ENCODE assay signal across 8 mouse cellular contexts in genomic region chr4:106778116-106778788, GRCm38 (mm10). TPM values are rescaled to one million over a fixed set of nuclear protein-coding genes. Genes with fewer than 3 reads are reported as not detected.
A peak's percentile ranks its signal among the peaks of the same experiment; 100 is the strongest.
DNase-seq lines count a peak whose midpoint lies in the region; ATAC-seq lines count a peak whose summit lies in the region.

No protein-coding gene starts in this region.

- H3K27ac ChIP-seq in liver, embryonic 15.5 days (replicated peaks) = no peak overlapping the region
- peak overlapping the region; percentile 52 for H3K27ac ChIP-seq in neural tube, embryonic 14.5 days (ENCODE audit: low read depth, low read length)

- H3K9me3 ChIP-seq in liver, embryonic 15.5 days (replicated peaks) = no peaks in the 10 kb centered on the region
- no peaks in the 10 kb centered on the region for H3K9me3 ChIP-seq in neural tube, embryonic 14.5 days (ENCODE audit: control insufficient read depth, low read length)

- H3K27me3 ChIP-seq in liver, embryonic 15.5 days = no peaks in the 10 kb centered on the region
- H3K27me3 ChIP-seq in neural tube, embryonic 14.5 days (ENCODE audit: control insufficient read depth, insufficient read depth, low read length) = no peaks in the 10 kb centered on the region

- H3K36me3 ChIP-seq in liver, embryonic 15.5 days (replicated peaks) = no peaks in the 10 kb centered on the region
- no peaks in the 10 kb centered on the region for H3K36me3 ChIP-seq in neural tube, embryonic 14.5 days (ENCODE audit: control insufficient read depth, insufficient read depth, low read length)

- no peak overlapping the region for H3K9ac ChIP-seq in liver, embryonic 15.5 days
- H3K9ac ChIP-seq in neural tube, embryonic 14.5 days (replicated peaks; ENCODE audit: low read depth, low read length) = no peak overlapping the region

- intact Hi-C loops in heart, postnatal 25 days (cut with DNase I) = no loop called here

- WGBS in liver, embryonic 15.5 days (ENCODE audit: insufficient replicate concordance) = 65% methylated on average over 5 of the region's 5 CpGs
- 44% methylated on average over 5 of the region's 5 CpGs for WGBS in neural tube, embryonic 14.5 days

- ATAC-seq in liver, embryonic 15.5 days (ENCODE audit: insufficient read depth) = peak; percentile 59; the same call in 1 of the 2 replicates
- peak; percentile 84 for ATAC-seq in neural tube, embryonic 14.5 days (ENCODE audit: low read depth)

- H3K4me1 ChIP-seq in liver, embryonic 15.5 days (replicated peaks) = 0 out of 2 replicates have a peak, but pooled peaks cover 9% of the 10 kb centered on the region
- H3K4me1 ChIP-seq in neural tube, embryonic 14.5 days (ENCODE audit: control insufficient read depth, insufficient read depth, low read length) = peaks cover 5% of the 10 kb centered on the region

- H3K4me3 ChIP-seq in liver, embryonic 15.5 days (replicated peaks) = no peak overlapping the region
- no peak overlapping the region for H3K4me3 ChIP-seq in neural tube, embryonic 14.5 days (ENCODE audit: low read depth, low read length)

- DNase-seq in MN1 (ENCODE audit: low spot score) = peak; percentile 91
- DNase-seq in cerebellum, adult 9-11 months = peak; percentile 93
- peak; percentile 82 to 89 for DNase-seq in frontal cortex, adult 2 months (ENCODE audit: extremely low spot score in 1 of 2, low spot score in 1 of 2)
- peak; percentile 92 for DNase-seq in heart, postnatal 25 days (ENCODE audit: low spot score)
- peak; percentile 90 for DNase-seq in layer of hippocampus, adult 11-12 months (ENCODE audit: low spot score)
- peak; percentile 93 for DNase-seq in urinary bladder, postnatal 14 days (ENCODE audit: low spot score)

- H3K4me2 ChIP-seq in liver, embryonic 15.5 days = no peak overlapping the region
- no peak overlapping the region for H3K4me2 ChIP-seq in neural tube, embryonic 14.5 days (ENCODE audit: low read depth, low read length)

RNA-seq across cellular contexts. Expression of gene Acot11, which starts 26.5 kb away (rescaled TPM):
- polyA plus RNA-seq in frontal cortex, adult 2 months (2012; rRNA removed) = 19.4 and 21.4 TPM in 2 replicates
- total RNA-seq in heart, postnatal 25 days (2021) = 10 to 100 TPM; 28.6 to 37.1 TPM
- 4.7 and 6.4 TPM in 2 replicates for polyA plus RNA-seq in liver, embryonic 15.5 days (2015; fragmentation: Nextera tagmentation; extraction: Ambion mirVana)
- polyA plus RNA-seq in neural tube, embryonic 14.5 days (2014; fragmentation: Nextera tagmentation; extraction: Ambion mirVana) = 1.4 and 1.9 TPM in 2 replicates

RNA-seq across cellular contexts. Expression of gene Fam151a, which starts 44.6 kb away (rescaled TPM):
- 0.11 TPM in 1 of 2 replicates, not detected in the other for polyA plus RNA-seq in frontal cortex, adult 2 months (2012; rRNA removed)
- total RNA-seq in heart, postnatal 25 days (2021) = under 1 TPM; 0.39 to 0.64 TPM
- not detected in 2 replicates for polyA plus RNA-seq in liver, embryonic 15.5 days (2015; fragmentation: Nextera tagmentation; extraction: Ambion mirVana)
- not detected in 2 replicates for polyA plus RNA-seq in neural tube, embryonic 14.5 days (2014; fragmentation: Nextera tagmentation; extraction: Ambion mirVana)

RNA-seq across cellular contexts. Expression of gene Mroh7, which starts 47.5 kb away (rescaled TPM):
- polyA plus RNA-seq in frontal cortex, adult 2 months (2012; rRNA removed) = 10.2 and 11.0 TPM in 2 replicates
- total RNA-seq in heart, postnatal 25 days (2021) = under 1 TPM; 0.08 to 0.22 TPM
- 0.12 and 0.13 TPM in 2 replicates for polyA plus RNA-seq in liver, embryonic 15.5 days (2015; fragmentation: Nextera tagmentation; extraction: Ambion mirVana)
- 1.1 and 1.4 TPM in 2 replicates for polyA plus RNA-seq in neural tube, embryonic 14.5 days (2014; fragmentation: Nextera tagmentation; extraction: Ambion mirVana)
